Mouse (Mus musculus): ENCODE results near the gene Cpt1b.

DNA sequence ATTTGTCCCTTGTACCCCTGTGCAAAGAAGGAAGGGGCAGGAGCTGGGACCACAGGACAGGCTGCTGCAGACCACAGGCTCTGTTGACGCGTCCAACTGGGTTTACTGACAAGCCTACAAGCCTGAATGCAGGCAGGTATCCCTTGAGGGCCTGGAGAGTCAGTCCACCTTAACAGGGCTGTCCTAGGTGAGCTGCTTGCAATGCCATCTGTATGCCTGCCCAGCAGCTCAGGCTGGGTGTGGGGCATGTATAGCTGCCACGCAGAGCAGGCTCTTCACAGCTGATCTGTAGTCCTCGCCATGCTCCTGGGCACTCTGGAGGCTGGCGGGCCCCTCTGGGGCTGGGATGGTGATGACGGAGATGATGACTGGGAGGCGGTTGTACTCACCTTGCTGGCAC, 41.0 kb downstream of the Cpt1b start, which contains the start of gene Klhdc7b:
- no peak for TF ChIP-seq POLR2A (IDR thresholded peaks at IDR 0.05; ENCODE audit: borderline replicate concordance, extremely low read depth, low read depth, low read length)
- TF ChIP-seq CTCF (IDR thresholded peaks at IDR 0.05; ENCODE audit: insufficient read depth, low read length): no peak
